Mouse (Mus musculus): Measurements from ENCODE around the gene Tmem63b.

DNA sequence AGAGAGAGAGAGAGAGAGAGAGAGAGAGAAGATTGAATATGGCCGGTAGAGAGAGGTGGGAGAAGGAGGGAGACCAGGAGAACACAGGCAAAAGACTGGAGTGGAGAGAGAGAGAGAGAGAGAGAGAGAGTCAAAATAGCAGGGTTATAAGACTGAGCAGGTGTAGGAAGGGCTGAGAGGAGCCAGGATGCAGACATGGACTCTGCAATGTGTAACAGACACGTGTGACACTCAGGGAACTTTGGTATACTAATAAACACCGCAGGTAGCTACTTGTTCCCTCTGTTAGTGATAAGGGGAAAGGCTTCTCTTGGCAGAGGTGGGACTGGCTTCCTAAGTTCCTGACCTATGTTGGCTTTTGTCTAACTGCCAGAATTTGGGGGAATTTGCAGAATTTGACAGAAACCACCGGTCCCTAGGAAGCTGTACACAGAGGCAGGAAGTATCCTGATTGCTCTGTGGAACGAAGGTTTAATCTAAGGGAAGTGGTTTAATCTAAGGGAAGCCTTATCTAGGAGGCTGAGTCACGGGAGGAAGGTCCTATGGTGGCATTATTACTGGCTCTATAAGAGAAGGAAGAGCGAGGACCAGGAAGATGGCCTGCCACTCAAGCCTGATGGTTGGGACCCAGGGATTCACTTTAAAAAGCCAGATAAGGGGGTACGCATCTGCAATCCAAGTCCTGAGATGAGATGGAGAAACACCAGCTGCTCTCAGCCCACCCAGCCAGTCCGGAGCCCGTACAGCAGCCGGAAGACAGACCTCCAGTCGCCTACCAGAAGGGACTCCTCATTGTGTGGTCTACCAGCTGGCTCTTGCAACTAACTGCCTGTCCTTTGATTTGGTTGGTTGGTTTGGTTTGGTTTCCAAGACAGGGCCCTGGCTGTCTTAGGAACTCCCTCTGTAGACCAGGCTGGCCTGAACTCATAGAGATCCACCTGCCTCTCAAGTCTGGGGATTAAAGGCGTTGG is 57.5 kb downstream of the Tmem63b start:
- TF ChIP-seq POLR2A (IDR thresholded peaks at IDR 0.05; ENCODE audit: borderline replicate concordance, extremely low read depth, insufficient read depth, insufficient read length, poor library complexity, severe bottlenecking) (no peak), CTCF (IDR thresholded peaks at IDR 0.05; ENCODE audit: borderline replicate concordance, extremely low read depth, insufficient read depth, insufficient read length) (no peak)
